In the genomic region with DNA sequence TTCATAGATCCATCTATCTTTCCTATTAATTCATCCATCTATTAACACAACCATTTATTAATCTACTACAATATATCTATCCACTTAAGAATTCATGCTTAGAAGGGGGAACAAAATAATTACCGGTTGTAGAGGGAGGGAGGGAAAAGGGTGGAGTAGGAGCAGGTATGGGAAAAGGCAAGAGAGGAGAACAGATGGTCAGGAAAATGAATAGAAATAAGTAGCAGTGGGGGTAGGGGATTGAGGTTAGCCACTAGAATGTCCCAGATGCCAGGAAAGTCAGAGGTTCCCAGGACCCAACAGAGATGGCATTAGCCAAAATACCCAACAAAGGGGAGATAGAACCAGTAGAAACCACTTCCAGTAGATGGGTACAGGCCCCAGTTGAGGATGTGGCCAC, we compare ENCODE assay signal across 15 mouse cellular contexts.
DNase-seq lines count a peak whose midpoint lies in the region; TF ChIP-seq lines count a peak whose summit lies in the region.
"Had no signal": no experiment of that assay in that cellular context is flagged by ENCODE, and none has a peak within 500 bp of the region (broad histone marks: within the 10 kb centered on the region; RNA-seq: fewer than 3 reads in every experiment).

No protein-coding gene starts in this region.

- H3K27me3 ChIP-seq in cerebellum, adult 2 months (ENCODE audit: control insufficient read depth, insufficient read depth, low read length), result no peaks in the 10 kb centered on the region
- H3K27me3 ChIP-seq: embryonic facial prominence, embryonic 12.5 days; forebrain, embryonic 13.5 days; forebrain, embryonic 15.5 days had no signal

- H3K27ac ChIP-seq in cerebellum, adult 2 months (ENCODE audit: insufficient read depth, low read length), result 0 out of 2 replicates have a peak overlapping the region, but pooled peaks have one; percentile 39
- H3K27ac ChIP-seq: embryonic facial prominence, embryonic 10.5 days; embryonic facial prominence, embryonic 12.5 days; forebrain, embryonic 13.5 days; forebrain, embryonic 15.5 days had no signal

- TF ChIP-seq CTCF in cerebellum, adult 2 months (IDR thresholded peaks at IDR 0.05; ENCODE audit: borderline replicate concordance, insufficient read depth, low read depth, low read length), result no peak

- no peak for TF ChIP-seq POLR2A in cerebellum, adult 2 months (IDR thresholded peaks at IDR 0.05; ENCODE audit: borderline replicate concordance, insufficient read depth, low read length)

- WGBS in cerebellum, adult 2 months, result 17% methylated on average over 1 of the region's 1 CpGs

- H3K4me3 ChIP-seq in cerebellum, adult 2 months (replicated peaks; ENCODE audit: insufficient read depth, low read depth, low read length), result no peak overlapping the region
- H3K4me3 ChIP-seq: embryonic facial prominence, embryonic 10.5 days; embryonic facial prominence, embryonic 12.5 days; forebrain, embryonic 13.5 days; forebrain, embryonic 15.5 days had no signal

- DNase-seq in cerebellum, adult 11 months, result peak; percentile 2
- no peak for DNase-seq in cerebellum, postnatal 36 days
- DNase-seq in cerebellum, adult 2 months, result peak in 1 of 2 experiments; percentile 47
- no peak for DNase-seq in cerebellum, postnatal 4 days (ENCODE audit: low spot score in 2 of 2)
- peak; percentile 57 for DNase-seq in cerebellum, adult 9-10 months
- DNase-seq in lung, postnatal 25 days (ENCODE audit: low spot score), result no peak
- DNase-seq in thymus, postnatal 0 days (ENCODE audit: low spot score), result no peak
- DNase-seq: adrenal gland, adult 2 months; adrenal gland, postnatal 10 days; adrenal gland, postnatal 25 days; forebrain, postnatal 0 days had no signal

- H3K4me1 ChIP-seq in cerebellum, adult 2 months (ENCODE audit: control insufficient read depth, insufficient read depth, low read length), result no peaks in the 10 kb centered on the region; the same call in 1 of the 2 replicates
- H3K4me1 ChIP-seq: embryonic facial prominence, embryonic 10.5 days; embryonic facial prominence, embryonic 12.5 days; forebrain, embryonic 13.5 days; forebrain, embryonic 15.5 days had no signal

Comparison
In these comparisons a context has a peak if more than half of its experiments do, and no peak if none do; other contexts are left out.
1. DNase-seq: peak in cerebellum, adult 11 months (single experiment) and cerebellum, adult 9-10 months (single experiment); none in cerebellum, postnatal 36 days (0 of 2), cerebellum, postnatal 4 days (0 of 2), lung, postnatal 25 days (single experiment) and thymus, postnatal 0 days (single experiment).